In genomic region chr7:68415890-68416289, GRCm38 (mm10) we compare ENCODE assay signal across 16 mouse cellular contexts.
DNase-seq lines count a peak whose midpoint lies in the region; TF ChIP-seq lines count a peak whose summit lies in the region.
"Had no signal": no experiment of that assay in that cellular context is flagged by ENCODE, and none has a peak within 500 bp of the region (broad histone marks: within the 10 kb centered on the region; RNA-seq: fewer than 3 reads in every experiment).

No protein-coding gene starts in this region.

- H3K27me3 ChIP-seq in thymus, adult 2 months (ENCODE audit: control insufficient read depth, insufficient read depth, low read length), result no peaks in the 10 kb centered on the region
- H3K27me3 ChIP-seq: heart, embryonic 13.5 days; midbrain, embryonic 13.5 days had no signal

- no peak for TF ChIP-seq CTCF in thymus, adult 2 months (IDR thresholded peaks at IDR 0.05; ENCODE audit: borderline replicate concordance, control insufficient read depth, extremely low read depth, insufficient read depth, low read length, poor library complexity)

- no peak overlapping the region for H3K4me3 ChIP-seq in thymus, adult 2 months (ENCODE audit: control insufficient read depth, insufficient read depth, low read length)
- H3K4me3 ChIP-seq: heart, embryonic 13.5 days; layer of hippocampus, adult 2 months; limb, embryonic 15.5 days; midbrain, embryonic 13.5 days had no signal

- peak; percentile 23 for DNase-seq in heart, postnatal 4 days
- no peak for DNase-seq in heart, adult 8-10 months (ENCODE audit: low spot score)
- peak; percentile 4 for DNase-seq in lung, postnatal 36 days
- no peak for DNase-seq in lung, postnatal 10 days
- peak; percentile 90 for DNase-seq in cerebellum, adult 11-12 months
- DNase-seq in cerebellum, postnatal 14 days, result peak; percentile 83 to 92
- no peak for DNase-seq in thymus, adult 2 months
- DNase-seq: adrenal gland, adult 2 months; liver, postnatal 0 days; lung, postnatal 4 days; thymus, adult 18-20 months had no signal

- 96% methylated on average over 7 of the region's 7 CpGs for WGBS in thymus, adult 2 months

- H3K4me1 ChIP-seq in thymus, adult 2 months (replicated peaks; ENCODE audit: control insufficient read depth, insufficient read depth, low read length), result no peaks in the 10 kb centered on the region
- H3K4me1 ChIP-seq: midbrain, embryonic 13.5 days had no signal

- H3K27ac ChIP-seq in thymus, adult 2 months (ENCODE audit: control insufficient read depth, insufficient read depth, low read length), result no peak overlapping the region
- H3K27ac ChIP-seq: heart, embryonic 13.5 days; hindbrain, embryonic 14.5 days; layer of hippocampus, adult 2 months; limb, embryonic 15.5 days; midbrain, embryonic 13.5 days had no signal

- H3K36me3 ChIP-seq in thymus, adult 2 months (ENCODE audit: control insufficient read depth, insufficient read depth, low read length), result no peaks in the 10 kb centered on the region
- H3K36me3 ChIP-seq: heart, embryonic 13.5 days; limb, embryonic 15.5 days; midbrain, embryonic 13.5 days had no signal

- TF ChIP-seq POLR2A in thymus, adult 2 months (IDR thresholded peaks at IDR 0.05; ENCODE audit: control insufficient read depth, extremely low read depth, insufficient read depth, low read length, poor library complexity), result no peak

Comparison
In these comparisons a context has a peak if more than half of its experiments do, and no peak if none do; other contexts are left out.
1. DNase-seq: peak in heart, postnatal 4 days (single experiment), lung, postnatal 36 days (single experiment), cerebellum, adult 11-12 months (single experiment) and cerebellum, postnatal 14 days (2 of 2); none in heart, adult 8-10 months (single experiment), lung, postnatal 10 days (single experiment) and thymus, adult 2 months (single experiment).